Mouse (Mus musculus) heart, postnatal 10 days (tissue): ENCODE measurements around the gene Adgrf4. TPM values are rescaled to one million over a fixed set of nuclear protein-coding genes. Genes with fewer than 3 reads are reported as not detected.
A peak's percentile ranks its signal among the peaks of the same experiment; 100 is the strongest.

Experiments used
- DNase-seq, 2 experiments: peaks; one replicate each; pipeline ENCODE4 v3.0.0; 2021
- intact Hi-C: fragments of 180-260 bp; cut with DNase I; formaldehyde crosslinking; loops from one replicate; pipeline ENCODE4 v1.15.1; 2025
- total RNA-seq, 2 experiments: library from RNA; stranded (reverse); gene quantifications; 2 replicates each; pipeline ENCODE4 v1.2.3; 2021

Adgrf4 gene
- total RNA-seq, result under 1 TPM; 0.12 to 0.37 TPM

DNA sequence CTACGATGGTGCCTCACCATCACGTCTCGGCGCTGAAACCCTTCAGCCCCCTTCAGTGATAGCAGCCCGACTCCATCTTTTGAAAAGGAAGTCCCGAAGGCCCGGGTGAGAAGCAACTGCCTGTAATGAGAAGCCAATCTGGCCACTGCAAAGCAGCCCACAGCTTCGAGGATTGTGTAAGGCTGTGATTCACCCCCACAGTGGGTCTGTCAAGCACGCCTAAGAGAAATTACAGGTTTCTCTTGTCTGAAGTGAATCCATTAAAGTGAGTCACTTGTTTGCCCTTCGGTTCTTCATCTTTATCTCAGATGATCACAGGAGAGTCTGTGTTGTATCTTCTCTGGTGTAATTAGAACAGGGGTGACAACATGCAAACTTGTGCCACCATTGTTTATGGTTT is at the start of gene Adgrf4:
Gene Adgrf4 (minus strand): TSS at position 149 of the 400 bp plus-strand sequence.
- DNase-seq, result no peak
- intact Hi-C loops, result no loop called here

GRCm38 (mm10) chr17:42741801-42742217 is 49.7 kb upstream of the Adgrf4 start, which contains the start of gene Adgrf2:
Gene Adgrf2 (minus strand): TSS chr17:42742179.
- DNase-seq, result peak; percentile 62 to 65
- intact Hi-C loops, result no loop called here

- no peak for DNase-seq
- intact Hi-C loops, result no loop called here
These were observed 46.7 kb upstream of the Adgrf4 start for GRCm38 (mm10) chr17:42738794-42739193.

DNA sequence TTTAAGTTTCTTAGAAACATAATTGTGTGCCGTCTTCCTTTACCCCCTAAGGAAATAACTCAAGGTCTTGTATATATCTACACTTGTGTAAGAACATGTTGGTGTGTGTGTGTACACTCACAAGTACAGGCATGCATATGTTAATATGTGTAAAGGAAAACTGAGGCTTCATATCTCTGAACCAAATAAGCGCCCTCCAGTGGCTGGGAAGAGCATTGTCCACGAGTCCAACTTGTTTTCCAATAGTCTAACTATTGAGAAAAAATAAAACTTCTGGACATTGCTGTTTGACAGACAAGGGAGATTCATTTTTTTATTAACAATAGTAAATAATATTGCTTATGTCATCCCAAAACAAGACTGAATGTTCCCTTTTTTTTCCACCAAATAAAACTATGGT is 25.1 kb upstream of the Adgrf4 start:
- intact Hi-C loops, result no loop called here
- no peak for DNase-seq

DNA sequence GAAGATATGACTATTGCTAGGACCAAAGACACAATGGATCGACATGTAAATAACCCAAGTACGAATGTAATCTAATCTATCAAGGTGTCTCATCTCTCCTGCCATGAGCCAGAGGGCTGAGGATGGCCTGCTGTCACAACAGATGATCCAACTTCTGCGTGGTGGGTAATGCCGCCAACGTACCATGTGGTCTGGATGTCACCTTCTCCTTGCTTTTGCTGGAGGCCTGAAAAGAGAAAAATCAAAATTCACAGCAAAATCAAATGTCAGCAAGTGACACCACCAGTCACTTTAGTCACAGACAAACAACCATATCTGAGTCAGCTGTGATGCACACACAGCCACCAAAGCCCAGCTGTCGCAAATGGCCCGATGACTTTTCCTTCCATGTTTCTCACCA is 22.9 kb upstream of the Adgrf4 start:
- DNase-seq, result no peak
- intact Hi-C loops, result no loop called here

DNA sequence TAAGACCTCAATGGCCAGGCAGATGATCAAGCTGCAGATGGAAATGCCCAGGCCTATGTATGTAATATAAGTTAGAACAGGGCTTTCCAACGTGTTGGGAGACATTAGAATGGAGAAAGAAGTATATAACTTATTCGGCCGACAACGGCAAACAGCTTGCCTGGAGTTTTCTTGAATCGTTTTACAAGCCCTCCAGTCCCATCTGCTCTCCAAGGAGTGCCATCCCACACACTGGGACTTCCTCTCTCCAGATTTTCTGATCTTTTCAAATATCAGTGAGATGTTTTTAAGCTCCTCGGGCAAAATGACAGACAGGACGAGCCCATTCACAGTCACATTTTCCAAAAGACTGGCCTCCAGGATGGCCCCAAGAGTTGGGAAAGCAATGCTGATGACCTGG is 18.6 kb upstream of the Adgrf4 start:
- intact Hi-C loops, result no loop called here

DNA sequence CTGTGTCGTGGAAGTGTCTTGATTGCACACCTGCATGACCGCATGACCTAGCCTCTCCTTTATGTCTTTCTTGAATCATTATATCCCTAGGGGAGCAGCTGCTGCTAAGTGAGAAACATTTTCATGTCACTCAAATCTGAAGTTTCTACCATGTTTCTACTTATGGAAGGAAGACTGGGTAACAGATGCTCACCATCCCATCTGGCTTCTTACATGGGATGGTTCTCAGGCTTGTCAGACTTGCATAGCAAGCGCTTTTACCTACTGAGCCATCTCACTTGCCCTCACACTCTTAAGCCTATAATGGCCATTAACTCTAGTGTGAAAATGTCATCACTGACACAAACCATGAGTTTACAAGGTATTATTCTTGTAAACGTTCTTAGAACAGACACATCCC is 13.5 kb upstream of the Adgrf4 start:
- intact Hi-C loops, result no loop called here
- no peak for DNase-seq

More for the DNA sequence above, 18.6 kb upstream of the Adgrf4 start:
- no peak for DNase-seq

- intact Hi-C loops, result no loop called here
- DNase-seq, result no peak
These were observed 10.1 kb upstream of the Adgrf4 start for GRCm38 (mm10) chr17:42702198-42702597.

- DNase-seq, result peak in 1 of 2 experiments; percentile 6
- intact Hi-C loops, result no loop called here
These were observed 2.6 kb upstream of the Adgrf4 start for GRCm38 (mm10) chr17:42694730-42695129.

- DNase-seq, result no peak
- intact Hi-C loops, result no loop called here
These were observed 1.6 kb downstream of the Adgrf4 start for GRCm38 (mm10) chr17:42690531-42690930.

- intact Hi-C loops, result loop anchor here (5.0 kb wide), 1 partner anchor 283 kb away; no protein-coding TSS in a partner anchor
- DNase-seq, result peak; percentile 11 to 46
These were observed 33.3 kb downstream of the Adgrf4 start for GRCm38 (mm10) chr17:42658634-42659422.

- intact Hi-C loops, result no loop called here
- peak; percentile 64 to 72 for DNase-seq
These were observed 48.7 kb downstream of the Adgrf4 start for GRCm38 (mm10) chr17:42643416-42643815.

GRCm38 (mm10) chr17:42630206-42630605 is 61.9 kb downstream of the Adgrf4 start:
- intact Hi-C loops, result no loop called here
- peak; percentile 39 to 67 for DNase-seq

GRCm38 (mm10) chr17:42613043-42613737 is 78.9 kb downstream of the Adgrf4 start:
- intact Hi-C loops, result loop anchor here (1.0 to 5.0 kb wide), 2 partner anchors 169 to 329 kb away; no protein-coding TSS in a partner anchor

DNA sequence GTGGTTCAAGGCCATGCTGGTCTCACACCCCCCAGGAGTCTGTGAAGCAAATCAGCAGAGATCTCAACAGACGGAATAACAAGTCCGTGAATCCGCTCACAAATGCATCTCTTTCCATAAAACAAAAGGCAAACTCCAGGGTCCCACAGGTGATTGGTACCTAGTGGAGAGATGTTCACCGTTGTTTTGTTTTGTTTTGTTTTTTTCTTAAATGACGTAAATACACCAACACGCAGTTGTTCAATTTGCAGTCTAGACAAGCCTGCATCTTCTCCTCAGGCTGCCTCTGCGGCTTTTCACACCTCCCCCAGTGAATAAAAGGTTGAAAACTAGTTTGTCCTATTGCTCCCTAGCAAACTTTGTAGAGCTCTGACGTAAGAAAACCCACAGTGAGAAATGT is 80.8 kb downstream of the Adgrf4 start, which contains the start of gene Opn5:
Gene Opn5 (minus strand): TSS at position 101 of the 400 bp plus-strand sequence.
- no peak for DNase-seq
- intact Hi-C loops, result loop anchor here (5.0 kb wide), 1 partner anchor 331 kb away; no protein-coding TSS in a partner anchor

More at GRCm38 (mm10) chr17:42613043-42613737, 78.9 kb downstream of the Adgrf4 start:
- DNase-seq, result peak; percentile 68 to 73

DNA sequence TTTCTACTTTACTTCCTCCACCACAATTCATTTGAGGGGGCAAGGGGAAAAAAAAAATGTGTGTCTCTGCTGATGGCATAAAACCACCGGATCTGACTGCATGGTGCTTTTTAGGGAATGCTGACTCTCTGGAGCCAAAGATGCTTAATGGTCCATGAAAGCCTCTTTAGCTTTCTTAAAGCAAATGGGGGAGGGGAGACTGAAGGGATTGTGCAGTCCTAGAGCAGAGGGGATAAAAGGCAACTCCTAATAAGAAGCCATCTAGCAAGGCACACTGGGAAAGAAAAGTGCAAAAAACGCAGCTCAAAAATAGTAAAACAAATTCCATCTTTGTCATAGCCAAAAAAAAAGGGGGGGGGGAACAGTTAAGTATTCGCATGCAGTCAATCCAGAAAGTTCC is 83.8 kb downstream of the Adgrf4 start:
- intact Hi-C loops, result loop anchor here (10.0 kb wide), 1 partner anchor 1633 kb away; no protein-coding TSS in a partner anchor
- DNase-seq, result no peak

Other genes starting within 250 kb of the Adgrf4 start
- gene Opn5, start 80.9 kb downstream of the Adgrf4 start, total RNA-seq, result not detected
- under 1 TPM in 1 of 2 experiments, not detected in 1; 0.41 TPM for gene Adgrf2, start 49.9 kb upstream of the Adgrf4 start, total RNA-seq
- gene Cd2ap, start 184.4 kb upstream of the Adgrf4 start, total RNA-seq, result 10 to 100 TPM; 36.1 to 36.5 TPM